Mouse (Mus musculus) bone marrow, adult 2 months (tissue): ENCODE measurements around the gene Cxcr2. TPM values are rescaled to one million over a fixed set of nuclear protein-coding genes. Genes with fewer than 3 reads are reported as not detected.

Experiments
- H3K27ac ChIP-seq: fragments of 200-500 bp; 2 replicates; pipeline ENCODE4 v1.5.1; 2012; ENCODE audit warnings: low read depth, mild to moderate bottlenecking, control low read depth, inconsistent platforms, low read length; ENCODE audit not compliant: control insufficient read depth, poor library complexity, insufficient read depth
- H3K4me1 ChIP-seq: fragments of 200-500 bp; 2 replicates; pipeline ENCODE4 v1.6.1; 2011; ENCODE audit warnings: low read length; ENCODE audit not compliant: control insufficient read depth, insufficient read depth
- H3K4me3 ChIP-seq: fragments of 200-500 bp; replicated peaks from 2 replicates; pipeline ENCODE3; 2011; ENCODE audit warnings: mild to moderate bottlenecking, low read depth, low read length, control low read depth; ENCODE audit not compliant: control insufficient read depth
- CTCF ChIP-seq: fragments of 200-500 bp; IDR thresholded peaks from 2 replicates; pipeline ENCODE4 v1.5.1; 2011; ENCODE audit warnings: low read length, control low read depth; ENCODE audit not compliant: control insufficient read depth, insufficient read depth
- POLR2A ChIP-seq: fragments of 200-500 bp; IDR thresholded peaks from 2 replicates; pipeline ENCODE4 v1.6.1; 2011; ENCODE audit warnings: low read depth, mild to moderate bottlenecking, control low read depth, low read length, borderline replicate concordance; ENCODE audit not compliant: control insufficient read depth
- WGBS: fragments of 180-500 bp; shearing (Covaris S2); methylation state at CpG from one replicate; pipeline ENCODE4 v1.1.7; 2018; 5-methylcytosine and 5-hydroxymethylcytosine counted together
- polyA plus RNA-seq: library from polyadenylated mRNA; stranded (reverse); fragments of >200 nt; gene quantifications from 2 replicates; pipeline ENCODE4 v1.2.4, GENCODE M21; 2011; ENCODE audit warnings: low replicate concordance; ENCODE audit not compliant: missing spikeins, insufficient read depth, insufficient read length

The Cxcr2 gene
- polyA plus RNA-seq, 1 experiment, result 26.1 TPM

GRCm38 (mm10) chr1:74117876-74118275 lies 35.9 kb upstream of the Cxcr2 start:
- 81% methylated on average over 6 of the region's 6 CpGs for WGBS
- no peaks in the 10 kb centered on the region; the same call in 1 of the 2 replicates for H3K4me1 ChIP-seq
- no peak overlapping the region for H3K4me3 ChIP-seq
- TF ChIP-seq POLR2A (no peak), CTCF (no peak)
- no peak overlapping the region for H3K27ac ChIP-seq

GRCm38 (mm10) chr1:74119115-74119514 lies 34.7 kb upstream of the Cxcr2 start:
- TF ChIP-seq CTCF (no peak), POLR2A (no peak)
- WGBS, result 62% methylated on average over 1 of the region's 1 CpGs
- Histone ChIP-seq H3K4me1 (no peaks in the 10 kb centered on the region; the same call in 1 of the 2 replicates), H3K27ac (no peak overlapping the region), H3K4me3 (no peak overlapping the region)

- 53% methylated on average over 7 of the region's 7 CpGs for WGBS
- H3K4me3 ChIP-seq, result no peak overlapping the region
- H3K27ac ChIP-seq, result no peak overlapping the region
- no peaks in the 10 kb centered on the region; the same call in 1 of the 2 replicates for H3K4me1 ChIP-seq
- TF ChIP-seq POLR2A (no peak), CTCF (no peak)
Measured at GRCm38 (mm10) chr1:74121138-74121537, 32.7 kb upstream of the Cxcr2 start.

- no peak for TF ChIP-seq CTCF
- TF ChIP-seq POLR2A, result no peak
- no peak overlapping the region for H3K4me3 ChIP-seq
- H3K4me1 ChIP-seq, result no peaks in the 10 kb centered on the region
- 43% methylated on average over 9 of the region's 9 CpGs for WGBS
- H3K27ac ChIP-seq, result no peak overlapping the region
Measured at GRCm38 (mm10) chr1:74121821-74122576, 31.8 kb upstream of the Cxcr2 start.

- Histone ChIP-seq H3K4me1 (no peaks in the 10 kb centered on the region), H3K27ac (no peak overlapping the region), H3K4me3 (no peak overlapping the region)
- WGBS, result 73% methylated on average over 8 of the region's 8 CpGs
- TF ChIP-seq POLR2A (no peak), CTCF (no peak)
Measured at GRCm38 (mm10) chr1:74123215-74123614, 30.6 kb upstream of the Cxcr2 start.

- Histone ChIP-seq H3K4me3 (peak within 1 kb of the TSS; percentile 57), H3K4me1 (no peaks in the 10 kb centered on the region), H3K27ac (no peak within 1 kb of the TSS)
- TF ChIP-seq POLR2A, result no peak
- no peak for TF ChIP-seq CTCF
- WGBS, result 2% methylated on average over 84 of the region's 84 CpGs
Measured at GRCm38 (mm10) chr1:74124021-74124981, 29.5 kb upstream of the Cxcr2 start, which contains the start of gene Tns1. Gene Tns1 (minus strand): TSS chr1:74124449.

- TF ChIP-seq CTCF (peak; percentile 69), POLR2A (no peak)
Measured at GRCm38 (mm10) chr1:74124991-74125552, 28.7 kb upstream of the Cxcr2 start, which contains the start of gene Rufy4. Gene Rufy4 (plus strand): TSS chr1:74125541.

More at GRCm38 (mm10) chr1:74124991-74125552, 28.7 kb upstream of the Cxcr2 start, which contains the start of gene Rufy4:
- Histone ChIP-seq H3K4me3 (peak within 1 kb of the TSS; percentile 57), H3K27ac (0 out of 2 replicates have a peak within 1 kb of the TSS, but pooled peaks have one; percentile 21), H3K4me1 (no peaks in the 10 kb centered on the region)
- WGBS, result under 1% methylated on average over 12 of the region's 12 CpGs
